Mouse (Mus musculus): Measurements from ENCODE around the gene Lmnb2.

The Lmnb2 gene

GRCm38 (mm10) chr10:80929299-80930226 lies 11.5 kb upstream of the Lmnb2 start, which contains the start of gene Gadd45b:
Gadd45b (plus strand) TSS chr10:80930073.
- peak; percentile 98 for DNase-seq (ENCODE audit: low read depth)

GRCm38 (mm10) chr10:80928586-80929298 lies 10.7 kb upstream of the Lmnb2 start:
- no peak for DNase-seq (ENCODE audit: low read depth)

GRCm38 (mm10) chr10:80925472-80925871 lies 7.4 kb upstream of the Lmnb2 start:
- DNase-seq (ENCODE audit: low read depth), result no peak

GRCm38 (mm10) chr10:80921923-80922322 lies 3.9 kb upstream of the Lmnb2 start:
- DNase-seq (ENCODE audit: low read depth), result no peak

GRCm38 (mm10) chr10:80917336-80917778 lies 688 bp downstream of the Lmnb2 start:
- no peak for DNase-seq (ENCODE audit: low read depth)

GRCm38 (mm10) chr10:80915736-80916135 lies 2.3 kb downstream of the Lmnb2 start:
- no peak for DNase-seq (ENCODE audit: low read depth)

GRCm38 (mm10) chr10:80915260-80915659 lies 2.8 kb downstream of the Lmnb2 start:
- DNase-seq (ENCODE audit: low read depth), result no peak

GRCm38 (mm10) chr10:80914253-80914656 lies 3.8 kb downstream of the Lmnb2 start:
- DNase-seq (ENCODE audit: low read depth), result no peak

- DNase-seq (ENCODE audit: low read depth), result no peak
Measured at GRCm38 (mm10) chr10:80913364-80914011, 4.6 kb downstream of the Lmnb2 start.

GRCm38 (mm10) chr10:80911891-80912290 lies 6.2 kb downstream of the Lmnb2 start:
- no peak for DNase-seq (ENCODE audit: low read depth)

GRCm38 (mm10) chr10:80911354-80911753 lies 6.7 kb downstream of the Lmnb2 start:
- DNase-seq (ENCODE audit: low read depth), result no peak

- DNase-seq (ENCODE audit: low read depth), result no peak
Measured at GRCm38 (mm10) chr10:80909375-80910162, 8.5 kb downstream of the Lmnb2 start.

GRCm38 (mm10) chr10:80904709-80905108 lies 13.3 kb downstream of the Lmnb2 start:
- DNase-seq (ENCODE audit: low read depth), result no peak

- DNase-seq (ENCODE audit: low read depth), result no peak
Measured at GRCm38 (mm10) chr10:80904004-80904693, 13.9 kb downstream of the Lmnb2 start.

GRCm38 (mm10) chr10:80903282-80903681 lies 14.8 kb downstream of the Lmnb2 start:
- no peak for DNase-seq (ENCODE audit: low read depth)

- DNase-seq (ENCODE audit: low read depth), result no peak
Measured at GRCm38 (mm10) chr10:80902273-80902940, 15.6 kb downstream of the Lmnb2 start.

GRCm38 (mm10) chr10:80901409-80902272 lies 16.4 kb downstream of the Lmnb2 start:
- no peak for DNase-seq (ENCODE audit: low read depth)

- DNase-seq (ENCODE audit: low read depth), result peak; percentile 100
Measured at GRCm38 (mm10) chr10:80900318-80901247, 17.5 kb downstream of the Lmnb2 start, which contains the start of gene Timm13. Timm13 (minus strand) TSS chr10:80900969.
